Mouse (Mus musculus): ENCODE results near the gene Sptlc2. TPM values are rescaled to one million over a fixed set of nuclear protein-coding genes. Genes with fewer than 3 reads are reported as not detected.
"Not testable (repeated sequence)": the region's sequence is repeated elsewhere in the genome, so short reads cannot be mapped to it uniquely, and the experiment has no call there.

Gene Sptlc2
- polyA plus RNA-seq, 1 experiment from 2014 or later = 73.3 TPM

DNA sequence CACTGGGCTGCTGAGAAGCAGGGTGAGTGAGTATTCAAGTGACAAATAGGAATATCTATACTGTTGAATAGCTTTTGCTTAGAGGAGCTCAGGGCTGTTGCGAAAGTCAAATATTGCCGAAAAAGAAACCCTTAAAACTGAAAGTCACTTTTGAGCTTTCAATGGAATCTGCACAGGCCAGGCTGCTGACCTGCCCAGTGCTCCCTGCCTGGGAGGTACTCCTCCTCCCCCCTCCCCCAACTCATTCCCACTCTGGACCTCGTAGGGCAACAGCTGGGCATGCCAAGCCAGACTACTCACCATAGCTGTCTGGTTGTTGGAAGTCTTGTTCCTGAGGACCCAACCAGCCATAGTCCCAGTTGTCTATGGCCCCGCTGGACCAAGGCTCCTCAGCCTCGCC, 103.4 kb downstream of the Sptlc2 start:
- H3K27me3 ChIP-seq (replicated peaks; ENCODE audit: control insufficient read depth, insufficient read depth, low read length) = no peaks in the 10 kb centered on the region
- ATAC-seq (ENCODE audit: low read depth) (no peak), DNase-seq (ENCODE audit: low spot score) (no peak)
- no peak overlapping the region for H3K4me2 ChIP-seq (ENCODE audit: low read depth, low read length)
- H3K4me1 ChIP-seq (ENCODE audit: control insufficient read depth, insufficient read depth, low read length) = no peaks in the 10 kb centered on the region
- H3K36me3 ChIP-seq (ENCODE audit: control insufficient read depth, insufficient read depth, low read length) = no peaks in the 10 kb centered on the region
- 85% methylated on average over 5 of the region's 5 CpGs for WGBS
- no peaks in the 10 kb centered on the region for H3K9me3 ChIP-seq (ENCODE audit: control insufficient read depth, low read length)
- H3K27ac ChIP-seq (replicated peaks; ENCODE audit: low read depth, low read length) = no peak overlapping the region
- no peak overlapping the region for H3K4me3 ChIP-seq (ENCODE audit: low read depth, low read length)
- H3K9ac ChIP-seq (ENCODE audit: low read depth, low read length) = no peak overlapping the region

DNA sequence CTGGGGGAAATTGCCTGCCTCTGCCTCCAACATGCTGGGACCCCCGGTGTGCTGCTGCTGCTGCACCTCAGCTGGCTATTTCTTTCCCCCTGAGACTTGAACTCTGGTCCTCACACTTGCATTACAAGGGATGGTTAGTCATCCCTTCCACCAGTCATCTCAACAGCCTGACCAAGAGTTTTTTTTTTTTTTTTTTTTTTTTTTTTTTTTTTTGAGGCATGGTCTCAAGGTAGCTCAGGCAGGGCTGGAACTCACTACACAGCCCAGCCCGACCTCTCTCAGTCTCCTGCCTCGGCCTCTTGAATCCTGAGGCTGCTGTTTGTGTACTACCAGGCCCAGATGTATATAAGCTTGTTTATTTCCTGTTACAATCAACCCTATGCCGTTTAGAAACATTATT, 103.9 kb downstream of the Sptlc2 start:
- Histone ChIP-seq H3K4me1 (ENCODE audit: control insufficient read depth, insufficient read depth, low read length) (no peaks in the 10 kb centered on the region), H3K36me3 (ENCODE audit: control insufficient read depth, insufficient read depth, low read length) (no peaks in the 10 kb centered on the region), H3K27me3 (replicated peaks; ENCODE audit: control insufficient read depth, insufficient read depth, low read length) (no peaks in the 10 kb centered on the region), H3K4me2 (ENCODE audit: low read depth, low read length) (no peak overlapping the region), H3K27ac (replicated peaks; ENCODE audit: low read depth, low read length) (no peak overlapping the region), H3K9ac (ENCODE audit: low read depth, low read length) (no peak overlapping the region), H3K9me3 (ENCODE audit: control insufficient read depth, low read length) (no peaks in the 10 kb centered on the region), H3K4me3 (ENCODE audit: low read depth, low read length) (no peak overlapping the region)
- ATAC-seq (ENCODE audit: low read depth) (no peak), DNase-seq (ENCODE audit: low spot score) (no peak)
- 67% methylated on average over 4 of the region's 4 CpGs for WGBS

DNA sequence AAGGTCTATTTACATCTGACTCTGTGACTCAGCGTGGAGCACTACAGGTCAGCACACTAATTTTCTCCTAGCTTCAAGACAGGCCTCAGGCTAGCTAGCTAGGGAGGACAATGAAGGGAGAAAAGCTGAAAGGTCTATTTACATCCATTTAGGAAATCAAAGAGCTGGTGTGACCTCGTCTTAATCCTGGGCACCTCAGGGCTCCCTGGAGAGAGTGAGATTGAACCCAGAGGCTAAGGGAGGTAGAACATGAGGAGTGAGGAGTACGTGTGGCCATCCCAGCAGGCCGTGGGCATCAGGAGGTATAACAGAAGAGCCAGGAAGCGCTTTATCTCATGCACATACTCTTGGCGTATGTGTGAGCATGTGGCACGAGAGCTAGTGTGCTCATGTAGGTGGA, 104.4 kb downstream of the Sptlc2 start:
- no peak for DNase-seq (ENCODE audit: low spot score)
- Histone ChIP-seq H3K27ac (replicated peaks; ENCODE audit: low read depth, low read length) (no peak overlapping the region), H3K4me2 (ENCODE audit: low read depth, low read length) (no peak overlapping the region), H3K27me3 (replicated peaks; ENCODE audit: control insufficient read depth, insufficient read depth, low read length) (no peaks in the 10 kb centered on the region), H3K4me1 (ENCODE audit: control insufficient read depth, insufficient read depth, low read length) (no peaks in the 10 kb centered on the region), H3K4me3 (ENCODE audit: low read depth, low read length) (no peak overlapping the region), H3K36me3 (ENCODE audit: control insufficient read depth, insufficient read depth, low read length) (no peaks in the 10 kb centered on the region), H3K9ac (ENCODE audit: low read depth, low read length) (no peak overlapping the region), H3K9me3 (ENCODE audit: control insufficient read depth, low read length) (no peaks in the 10 kb centered on the region)
- WGBS = 56% methylated on average over 7 of the region's 7 CpGs
- ATAC-seq (ENCODE audit: low read depth) = no peak

DNA sequence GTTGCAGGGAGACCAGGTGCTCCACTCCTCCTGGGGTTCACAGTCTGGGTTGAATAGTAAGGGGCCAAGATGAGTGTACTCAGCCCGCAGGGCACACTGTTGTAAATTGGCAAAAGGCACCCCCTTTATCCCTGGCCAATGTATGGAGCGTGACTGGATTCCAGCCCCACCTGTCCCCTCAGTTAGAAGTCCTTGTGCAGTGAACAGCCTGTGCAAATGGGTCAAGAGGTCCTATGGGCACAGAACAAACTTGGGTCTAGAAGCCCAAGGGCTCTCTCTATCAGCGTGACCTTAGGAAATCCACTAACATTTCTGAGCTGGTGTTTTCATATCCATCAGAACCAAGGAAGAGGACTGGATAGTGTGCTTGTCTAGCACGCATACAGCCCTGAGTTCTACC, 105.4 kb downstream of the Sptlc2 start:
- H3K36me3 ChIP-seq (ENCODE audit: control insufficient read depth, insufficient read depth, low read length) = no peaks in the 10 kb centered on the region
- H3K9me3 ChIP-seq (ENCODE audit: control insufficient read depth, low read length) = no peaks in the 10 kb centered on the region
- WGBS = 96% methylated on average over 4 of the region's 4 CpGs
- H3K4me2 ChIP-seq (ENCODE audit: low read depth, low read length) = no peak overlapping the region
- no peak overlapping the region for H3K27ac ChIP-seq (replicated peaks; ENCODE audit: low read depth, low read length)
- DNase-seq (ENCODE audit: low spot score) (no peak), ATAC-seq (ENCODE audit: low read depth) (no peak)
- no peaks in the 10 kb centered on the region for H3K27me3 ChIP-seq (replicated peaks; ENCODE audit: control insufficient read depth, insufficient read depth, low read length)
- no peaks in the 10 kb centered on the region for H3K4me1 ChIP-seq (ENCODE audit: control insufficient read depth, insufficient read depth, low read length)
- no peak overlapping the region for H3K9ac ChIP-seq (ENCODE audit: low read depth, low read length)
- H3K4me3 ChIP-seq (ENCODE audit: low read depth, low read length) = no peak overlapping the region

DNA sequence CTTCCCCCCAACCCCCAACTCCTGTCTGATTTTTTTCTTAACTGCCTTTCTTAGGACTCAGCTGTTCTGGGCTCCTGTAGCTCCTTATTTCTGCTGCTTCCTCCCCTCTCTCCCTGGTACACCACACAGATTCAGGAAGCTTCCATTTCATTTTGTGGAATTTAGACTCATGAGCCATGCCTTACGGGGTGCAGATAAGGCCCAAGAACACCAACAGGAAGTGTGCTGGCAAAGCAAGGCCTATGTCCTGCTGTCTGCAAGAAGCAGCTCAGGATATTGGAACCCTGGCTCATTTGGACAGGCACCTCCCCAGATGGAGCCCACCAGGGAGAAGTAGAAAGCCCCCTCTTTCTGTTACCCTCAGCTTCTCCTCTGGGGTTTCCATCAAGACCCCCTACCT, 106.4 kb downstream of the Sptlc2 start:
- H3K9ac ChIP-seq (ENCODE audit: low read depth, low read length) = no peak overlapping the region
- peaks cover 1% of the 10 kb centered on the region; the same call in 1 of the 2 replicates for H3K36me3 ChIP-seq (ENCODE audit: control insufficient read depth, insufficient read depth, low read length)
- no peaks in the 10 kb centered on the region for H3K9me3 ChIP-seq (ENCODE audit: control insufficient read depth, low read length)
- no peak for ATAC-seq (ENCODE audit: low read depth)
- H3K4me1 ChIP-seq (ENCODE audit: control insufficient read depth, insufficient read depth, low read length) = no peaks in the 10 kb centered on the region
- no peak overlapping the region for H3K27ac ChIP-seq (replicated peaks; ENCODE audit: low read depth, low read length)
- WGBS = 84% methylated on average over 1 of the region's 1 CpGs
- no peak overlapping the region for H3K4me3 ChIP-seq (ENCODE audit: low read depth, low read length)
- H3K4me2 ChIP-seq (ENCODE audit: low read depth, low read length) = no peak overlapping the region
- no peak for DNase-seq (ENCODE audit: low spot score)
- H3K27me3 ChIP-seq (replicated peaks; ENCODE audit: control insufficient read depth, insufficient read depth, low read length) = no peaks in the 10 kb centered on the region

DNA sequence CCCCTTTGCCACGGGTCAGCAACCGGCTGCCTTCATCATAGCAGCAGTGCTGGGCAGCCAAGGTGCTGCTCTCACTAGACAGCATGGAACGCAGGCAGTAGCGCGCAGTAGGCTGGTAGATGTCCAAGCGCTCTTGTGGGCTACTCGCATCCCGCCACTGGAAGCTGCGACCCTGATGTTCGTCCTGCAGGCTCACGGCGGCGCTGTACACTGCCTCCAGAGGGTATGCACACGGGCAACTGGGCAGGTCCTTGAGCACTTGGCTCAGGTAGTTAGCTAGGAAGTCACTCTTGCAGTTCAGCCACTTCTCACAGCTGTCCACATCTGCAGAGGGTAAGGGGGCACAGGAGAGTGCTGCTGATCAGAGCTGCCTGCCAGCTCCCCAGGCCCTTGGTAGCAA, 108.3 kb downstream of the Sptlc2 start:
- no peak for ATAC-seq (ENCODE audit: low read depth)

DNA sequence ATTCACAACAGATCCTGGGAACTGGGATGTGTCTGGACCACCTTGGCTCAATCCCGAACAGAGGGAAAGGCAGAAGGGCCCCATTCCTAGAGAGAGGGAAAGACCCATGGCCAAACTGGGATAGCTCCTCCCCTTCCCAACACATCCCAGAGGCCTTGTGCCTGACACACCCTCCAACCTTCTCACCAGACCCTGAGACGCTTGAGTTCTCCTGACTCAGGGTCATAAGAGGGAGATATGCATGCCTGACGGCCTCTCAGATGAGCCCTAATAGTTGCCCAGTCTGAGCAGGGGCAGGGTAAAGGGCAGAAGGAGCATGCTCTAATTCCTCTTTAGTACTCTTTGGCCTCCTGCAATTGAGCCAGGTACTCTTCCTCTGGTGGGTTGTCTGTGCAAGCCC, 108.8 kb downstream of the Sptlc2 start:
- no peaks in the 10 kb centered on the region for H3K27me3 ChIP-seq (replicated peaks; ENCODE audit: control insufficient read depth, insufficient read depth, low read length)
- no peak overlapping the region for H3K4me3 ChIP-seq (ENCODE audit: low read depth, low read length)
- no peak overlapping the region for H3K27ac ChIP-seq (replicated peaks; ENCODE audit: low read depth, low read length)
- DNase-seq (ENCODE audit: low spot score) = no peak
- H3K36me3 ChIP-seq (ENCODE audit: control insufficient read depth, insufficient read depth, low read length) = peaks cover 26% of the 10 kb centered on the region
- no peaks in the 10 kb centered on the region for H3K9me3 ChIP-seq (ENCODE audit: control insufficient read depth, low read length)
- no peak overlapping the region for H3K9ac ChIP-seq (ENCODE audit: low read depth, low read length)
- no peak; the same call in 1 of the 2 replicates for ATAC-seq (ENCODE audit: low read depth)
- 62% methylated on average over 3 of the region's 3 CpGs for WGBS
- no peak overlapping the region for H3K4me2 ChIP-seq (ENCODE audit: low read depth, low read length)
- no peaks in the 10 kb centered on the region for H3K4me1 ChIP-seq (ENCODE audit: control insufficient read depth, insufficient read depth, low read length)

More for the DNA sequence above, 108.3 kb downstream of the Sptlc2 start:
- Histone ChIP-seq H3K9ac (ENCODE audit: low read depth, low read length) (no peak overlapping the region), H3K4me3 (ENCODE audit: low read depth, low read length) (no peak overlapping the region), H3K27me3 (replicated peaks; ENCODE audit: control insufficient read depth, insufficient read depth, low read length) (no peaks in the 10 kb centered on the region), H3K4me1 (ENCODE audit: control insufficient read depth, insufficient read depth, low read length) (no peaks in the 10 kb centered on the region), H3K4me2 (ENCODE audit: low read depth, low read length) (no peak overlapping the region), H3K27ac (replicated peaks; ENCODE audit: low read depth, low read length) (no peak overlapping the region), H3K36me3 (ENCODE audit: control insufficient read depth, insufficient read depth, low read length) (peaks cover 20% of the 10 kb centered on the region), H3K9me3 (ENCODE audit: control insufficient read depth, low read length) (no peaks in the 10 kb centered on the region)
- DNase-seq (ENCODE audit: low spot score) = no peak
- 52% methylated on average over 9 of the region's 14 CpGs for WGBS

DNA sequence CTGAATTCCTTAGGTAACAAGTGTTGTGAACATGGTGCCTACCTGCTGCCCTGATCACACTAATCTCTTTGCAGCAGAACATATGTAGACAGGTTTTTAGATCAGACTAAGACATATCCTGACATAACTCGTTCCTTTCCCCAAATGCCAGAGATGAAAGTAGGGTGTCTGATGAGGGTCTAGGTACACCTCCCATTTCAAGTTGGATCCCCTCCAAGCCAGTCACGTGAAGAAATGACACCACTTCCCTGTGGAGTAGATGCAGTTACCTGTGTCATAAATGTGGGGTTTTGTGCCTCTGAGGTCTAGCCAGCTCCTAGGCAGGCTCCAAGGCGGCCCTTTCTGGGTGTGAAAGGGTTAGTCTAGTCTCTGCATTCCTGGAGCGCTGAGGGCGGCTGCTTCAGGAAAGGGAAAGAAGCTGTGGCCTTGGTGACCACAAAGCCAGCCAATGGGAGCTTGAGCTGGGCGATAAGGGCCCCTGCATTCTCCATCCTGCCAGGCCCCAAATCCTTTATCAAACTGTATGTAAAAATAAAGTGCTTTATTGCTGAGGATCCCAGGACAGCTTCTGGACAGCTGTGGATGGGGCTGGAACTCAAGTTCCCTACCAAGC, 109.9 kb downstream of the Sptlc2 start:
- Histone ChIP-seq H3K9ac (ENCODE audit: low read depth, low read length) (no peak overlapping the region), H3K27me3 (replicated peaks; ENCODE audit: control insufficient read depth, insufficient read depth, low read length) (no peaks in the 10 kb centered on the region), H3K36me3 (ENCODE audit: control insufficient read depth, insufficient read depth, low read length) (peaks cover 37% of the 10 kb centered on the region), H3K4me2 (ENCODE audit: low read depth, low read length) (no peak overlapping the region), H3K4me1 (ENCODE audit: control insufficient read depth, insufficient read depth, low read length) (no peaks in the 10 kb centered on the region), H3K27ac (replicated peaks; ENCODE audit: low read depth, low read length) (no peak overlapping the region), H3K4me3 (ENCODE audit: low read depth, low read length) (no peak overlapping the region), H3K9me3 (ENCODE audit: control insufficient read depth, low read length) (no peaks in the 10 kb centered on the region)
- ATAC-seq (ENCODE audit: low read depth) (peak; percentile 28; the same call in 1 of the 2 replicates), DNase-seq (ENCODE audit: low spot score) (peak; percentile 48)
- WGBS = 19% methylated on average over 6 of the region's 6 CpGs

DNA sequence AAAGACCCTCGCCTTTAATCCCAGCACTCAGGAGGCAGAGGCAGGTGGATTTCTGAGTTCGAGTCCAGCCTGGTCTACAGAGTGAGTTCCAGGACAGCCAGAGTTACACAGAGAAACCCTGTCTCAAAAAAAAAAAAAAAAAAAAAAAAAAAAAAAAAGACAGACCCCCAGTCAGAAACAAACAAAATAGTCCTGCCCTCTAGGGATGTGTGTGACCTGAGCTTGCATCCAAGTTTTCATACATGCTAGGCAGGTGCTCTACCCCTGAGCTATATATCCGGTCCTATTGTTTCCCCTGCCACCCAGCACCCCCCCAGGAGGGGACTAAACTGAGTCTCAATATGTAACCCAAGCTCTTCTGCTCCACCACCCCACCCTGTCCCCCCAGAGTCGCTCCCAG, 110.9 kb downstream of the Sptlc2 start:
- not testable (repeated sequence) for H3K27me3 ChIP-seq (replicated peaks; ENCODE audit: control insufficient read depth, insufficient read depth, low read length); H3K4me2 ChIP-seq (ENCODE audit: low read depth, low read length); DNase-seq (ENCODE audit: low spot score); H3K4me3 ChIP-seq (ENCODE audit: low read depth, low read length); H3K4me1 ChIP-seq (ENCODE audit: control insufficient read depth, insufficient read depth, low read length); H3K9me3 ChIP-seq (ENCODE audit: control insufficient read depth, low read length); H3K9ac ChIP-seq (ENCODE audit: low read depth, low read length); H3K27ac ChIP-seq (replicated peaks; ENCODE audit: low read depth, low read length)
- H3K36me3 ChIP-seq (ENCODE audit: control insufficient read depth, insufficient read depth, low read length) = peaks cover 47% of the 10 kb centered on the region
- WGBS = 83% methylated on average over 4 of the region's 4 CpGs
- 0 out of 2 replicates have a peak, but pooled peaks have one; percentile 12 for ATAC-seq (ENCODE audit: low read depth)
